In the genomic region with DNA sequence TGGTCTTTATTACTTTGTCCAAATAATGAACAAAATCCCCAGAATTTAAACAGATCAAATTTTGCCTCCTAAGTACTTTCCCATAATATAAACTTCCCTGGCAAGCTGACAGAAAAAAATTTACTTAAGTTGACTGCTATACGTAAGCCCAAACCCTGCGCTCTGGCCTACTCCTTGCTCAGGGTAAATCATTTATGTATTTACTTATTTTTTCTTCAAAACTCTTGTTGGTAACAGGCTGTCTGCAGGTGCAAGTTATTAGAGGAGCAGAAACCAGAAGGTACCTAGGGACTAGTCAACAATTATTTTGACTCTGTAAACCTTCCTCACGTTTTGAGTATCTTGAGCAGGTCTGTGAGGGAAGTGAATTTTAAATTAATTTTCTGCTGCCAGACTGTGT, we compare ENCODE assay signal across 28 mouse cellular contexts.
A peak's percentile ranks its signal among the peaks of the same experiment; 100 is the strongest.
DNase-seq lines count a peak whose midpoint lies in the region; ATAC-seq and TF ChIP-seq lines count a peak whose summit lies in the region.
"Had no signal": no experiment of that assay in that cellular context is flagged by ENCODE, and none has a peak within 500 bp of the region (broad histone marks: within the 10 kb centered on the region; RNA-seq: fewer than 3 reads in every experiment).

No protein-coding gene starts in this region.

- no peak for TF ChIP-seq CTCF in brain, embryonic 14.5 days (IDR thresholded peaks at IDR 0.05; ENCODE audit: borderline replicate concordance, extremely low read depth, insufficient read depth, insufficient read length)

- H3K4me2 ChIP-seq in embryonic facial prominence, embryonic 14.5 days (ENCODE audit: low read depth, low read length): no peak overlapping the region
- H3K4me2 ChIP-seq in limb, embryonic 14.5 days (replicated peaks; ENCODE audit: low read depth, low read length, severe bottlenecking): no peak overlapping the region
- H3K4me2 ChIP-seq: embryonic facial prominence, embryonic 12.5 days; embryonic facial prominence, embryonic 15.5 days; forebrain, embryonic 12.5 days had no signal

- no peaks in the 10 kb centered on the region for H3K9me3 ChIP-seq in embryonic facial prominence, embryonic 14.5 days (ENCODE audit: control insufficient read depth, low read length)
- H3K9me3 ChIP-seq in embryonic facial prominence, embryonic 10.5 days: no peaks in the 10 kb centered on the region
- H3K9me3 ChIP-seq in limb, embryonic 14.5 days (ENCODE audit: control insufficient read depth, low read length): no peaks in the 10 kb centered on the region
- H3K9me3 ChIP-seq: embryonic facial prominence, embryonic 12.5 days; embryonic facial prominence, embryonic 15.5 days; forebrain, embryonic 10.5 days; forebrain, embryonic 12.5 days; G1E had no signal

- no peaks in the 10 kb centered on the region for H3K27me3 ChIP-seq in embryonic facial prominence, embryonic 14.5 days (replicated peaks; ENCODE audit: control insufficient read depth, insufficient read depth, low read length)
- no peaks in the 10 kb centered on the region for H3K27me3 ChIP-seq in embryonic facial prominence, embryonic 10.5 days (replicated peaks; ENCODE audit: low read depth, poor library complexity, severe bottlenecking)
- H3K27me3 ChIP-seq in limb, embryonic 14.5 days (ENCODE audit: control insufficient read depth, insufficient read depth, low read length): no peaks in the 10 kb centered on the region
- H3K27me3 ChIP-seq: CH12.LX; embryonic facial prominence, embryonic 12.5 days; embryonic facial prominence, embryonic 15.5 days; forebrain, embryonic 12.5 days; Patski had no signal

- peak; percentile 48 for DNase-seq in embryonic facial prominence, embryonic 14.5 days (ENCODE audit: low spot score)
- no peak for DNase-seq in embryonic facial prominence, embryonic 10.5 days (ENCODE audit: low spot score)
- DNase-seq in brain, embryonic 14.5 days (ENCODE audit: low read depth): peak; percentile 2
- DNase-seq in limb, embryonic 14.5 days (ENCODE audit: low spot score): peak; percentile 41
- DNase-seq in urinary bladder, postnatal 25 days (ENCODE audit: low spot score): no peak
- DNase-seq: adrenal gland, adult 8-10 months; adrenal gland, postnatal 14 days; adrenal gland, postnatal 36 days; B cell, adult 2 months; cerebellum, adult 11 months; cerebellum, adult 18-20 months; cerebellum, adult 8-10 months; cerebellum, adult 9-11 months; cerebellum, postnatal 14 days; cerebellum, postnatal 36 days; embryo, embryonic 11 days had no signal

- no peak overlapping the region for H3K4me3 ChIP-seq in embryonic facial prominence, embryonic 14.5 days (ENCODE audit: low read depth, low read length)
- H3K4me3 ChIP-seq in embryonic facial prominence, embryonic 10.5 days: no peak overlapping the region
- no peak overlapping the region for H3K4me3 ChIP-seq in limb, embryonic 14.5 days (replicated peaks; ENCODE audit: low read length)
- H3K4me3 ChIP-seq: embryonic facial prominence, embryonic 12.5 days; embryonic facial prominence, embryonic 15.5 days; erythroblast, embryonic 14.5 days; forebrain, embryonic 10.5 days; forebrain, embryonic 12.5 days had no signal

- no peak overlapping the region for H3K27ac ChIP-seq in embryonic facial prominence, embryonic 14.5 days (replicated peaks; ENCODE audit: low read depth, low read length)
- no peak overlapping the region for H3K27ac ChIP-seq in embryonic facial prominence, embryonic 10.5 days (replicated peaks)
- H3K27ac ChIP-seq in limb, embryonic 14.5 days (replicated peaks; ENCODE audit: low read depth, low read length): no peak overlapping the region
- H3K27ac ChIP-seq: embryonic facial prominence, embryonic 12.5 days; embryonic facial prominence, embryonic 15.5 days; forebrain, embryonic 10.5 days; forebrain, embryonic 12.5 days had no signal

- H3K9ac ChIP-seq in embryonic facial prominence, embryonic 14.5 days (ENCODE audit: low read depth, low read length): no peak overlapping the region
- H3K9ac ChIP-seq in limb, embryonic 14.5 days (ENCODE audit: low read depth, low read length, severe bottlenecking): no peak overlapping the region
- H3K9ac ChIP-seq: embryonic facial prominence, embryonic 12.5 days; embryonic facial prominence, embryonic 15.5 days; forebrain, embryonic 12.5 days had no signal

- TF ChIP-seq POLR2A in brain, embryonic 14.5 days (IDR thresholded peaks at IDR 0.05; ENCODE audit: borderline replicate concordance, extremely low read depth, insufficient read depth, insufficient read length, poor library complexity, severe bottlenecking): no peak
- TF ChIP-seq POLR2A in limb, embryonic 14.5 days (IDR thresholded peaks at IDR 0.05; ENCODE audit: borderline replicate concordance, extremely low read depth, insufficient read depth, insufficient read length): no peak

- H3K4me1 ChIP-seq in embryonic facial prominence, embryonic 14.5 days (ENCODE audit: control insufficient read depth, insufficient read depth, low read length): no peaks in the 10 kb centered on the region
- H3K4me1 ChIP-seq in embryonic facial prominence, embryonic 10.5 days: no peaks in the 10 kb centered on the region
- H3K4me1 ChIP-seq in limb, embryonic 14.5 days (ENCODE audit: control insufficient read depth, insufficient read depth, low read length): no peaks in the 10 kb centered on the region
- H3K4me1 ChIP-seq: embryonic facial prominence, embryonic 12.5 days; embryonic facial prominence, embryonic 15.5 days; forebrain, embryonic 10.5 days; forebrain, embryonic 12.5 days had no signal

- no peak for ATAC-seq in embryonic facial prominence, embryonic 14.5 days (ENCODE audit: low read depth)
- peak; percentile 71 for ATAC-seq in limb, embryonic 14.5 days (ENCODE audit: low FRiP score, low read depth)
- ATAC-seq: activated CD4-positive, CD25-positive, alpha-beta regulatory T cell, adult 4 months; CD4-positive, CD25-positive, alpha-beta regulatory T cell, adult 4 months; forebrain, embryonic 14.5 days; forebrain, embryonic 16.5 days; Patski had no signal

- no peaks in the 10 kb centered on the region for H3K36me3 ChIP-seq in embryonic facial prominence, embryonic 14.5 days (ENCODE audit: control insufficient read depth, insufficient read depth, low read length)
- no peaks in the 10 kb centered on the region for H3K36me3 ChIP-seq in embryonic facial prominence, embryonic 10.5 days (replicated peaks)
- H3K36me3 ChIP-seq in limb, embryonic 14.5 days (ENCODE audit: control insufficient read depth, insufficient read depth, low read length): no peaks in the 10 kb centered on the region
- H3K36me3 ChIP-seq: embryonic facial prominence, embryonic 12.5 days; embryonic facial prominence, embryonic 15.5 days; forebrain, embryonic 10.5 days; forebrain, embryonic 12.5 days; G1E had no signal

- WGBS in embryonic facial prominence, embryonic 14.5 days: 56% methylated on average over 3 of the region's 3 CpGs
- WGBS in embryonic facial prominence, embryonic 10.5 days: 83% methylated on average over 3 of the region's 3 CpGs
- WGBS in limb, embryonic 14.5 days: 53% methylated on average over 3 of the region's 3 CpGs

Comparison
In these comparisons a context has a peak if more than half of its experiments do, and no peak if none do; other contexts are left out.
1. DNase-seq: peak in embryonic facial prominence, embryonic 14.5 days (single experiment), brain, embryonic 14.5 days (single experiment) and limb, embryonic 14.5 days (single experiment); none in embryonic facial prominence, embryonic 10.5 days (single experiment) and urinary bladder, postnatal 25 days (single experiment).